Mouse (Mus musculus): ENCODE measurements around the gene Dnhd1.
A peak's percentile ranks its signal among the peaks of the same experiment; 100 is the strongest.
"Not testable (repeated sequence)": the region's sequence is repeated elsewhere in the genome, so short reads cannot be mapped to it uniquely, and the experiment has no call there.

Gene Dnhd1

GRCm38 (mm10) chr7:105741978-105742377, 91.4 kb downstream of the Dnhd1 start:
- no peak for DNase-seq

DNA sequence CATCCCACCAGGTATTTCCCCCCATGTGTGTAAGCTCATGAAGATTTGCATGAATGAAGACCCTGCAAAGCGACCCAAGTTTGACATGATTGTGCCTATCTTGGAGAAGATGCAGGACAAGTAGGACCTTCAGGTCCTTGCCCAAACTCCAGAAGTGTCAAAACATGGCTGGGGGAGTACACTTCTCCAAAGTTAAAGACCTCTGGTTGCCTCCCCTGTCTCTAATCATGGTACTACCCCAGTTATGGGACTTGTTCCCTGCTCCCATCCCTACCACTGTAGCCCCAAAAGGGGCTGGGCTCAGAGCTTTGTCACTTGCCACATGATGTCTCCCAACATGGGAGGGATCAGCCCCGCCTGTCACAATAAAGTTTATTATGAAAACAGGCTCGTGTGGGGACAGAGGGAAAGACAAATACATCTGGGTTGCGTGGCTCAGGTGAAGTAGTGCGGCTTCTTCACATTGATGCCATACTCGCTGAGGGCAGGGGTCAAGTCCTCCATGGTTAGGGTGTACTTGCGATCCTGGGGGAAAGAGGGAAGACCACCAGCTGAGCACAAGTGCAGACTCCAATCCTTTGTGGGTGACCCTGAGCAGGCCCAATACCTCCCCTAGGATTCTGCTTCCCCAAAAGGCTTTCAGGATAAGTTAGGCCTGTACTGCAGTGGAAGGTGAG, 92.0 kb downstream of the Dnhd1 start:
- not testable (repeated sequence) for DNase-seq

DNA sequence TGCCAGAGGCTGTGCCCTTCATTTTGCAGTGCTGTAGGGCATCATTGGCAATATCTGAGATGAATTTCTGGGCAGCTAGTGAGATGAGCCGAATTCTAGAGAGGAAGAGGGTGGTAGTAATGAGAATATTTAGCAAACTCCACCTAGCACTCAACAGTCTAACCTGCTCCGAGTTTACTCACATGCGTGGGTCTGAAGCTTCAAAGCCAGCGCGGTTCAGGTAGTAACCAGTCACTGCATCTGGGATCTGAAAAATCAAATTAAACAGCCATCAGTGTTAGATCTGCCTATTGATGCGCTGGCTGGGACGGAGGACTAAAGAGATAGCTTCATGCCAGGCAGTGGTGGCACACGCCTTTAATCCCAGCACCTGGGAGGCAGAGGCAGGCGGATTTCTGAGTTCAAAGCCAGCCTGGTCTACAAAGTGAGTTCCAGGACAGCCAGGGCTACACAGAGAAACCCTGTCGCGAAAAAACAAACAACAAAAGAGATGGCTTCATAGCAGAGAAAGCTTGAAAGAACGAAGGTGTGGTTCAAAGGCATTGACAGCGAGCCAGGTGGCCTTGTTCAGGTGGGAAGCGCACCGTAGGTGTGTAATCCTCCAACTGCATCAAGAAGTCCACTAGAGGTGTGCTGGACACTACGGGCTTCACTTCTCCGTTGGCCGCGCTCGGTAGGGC, 92.8 kb downstream of the Dnhd1 start:
- not testable (repeated sequence) for DNase-seq

DNA sequence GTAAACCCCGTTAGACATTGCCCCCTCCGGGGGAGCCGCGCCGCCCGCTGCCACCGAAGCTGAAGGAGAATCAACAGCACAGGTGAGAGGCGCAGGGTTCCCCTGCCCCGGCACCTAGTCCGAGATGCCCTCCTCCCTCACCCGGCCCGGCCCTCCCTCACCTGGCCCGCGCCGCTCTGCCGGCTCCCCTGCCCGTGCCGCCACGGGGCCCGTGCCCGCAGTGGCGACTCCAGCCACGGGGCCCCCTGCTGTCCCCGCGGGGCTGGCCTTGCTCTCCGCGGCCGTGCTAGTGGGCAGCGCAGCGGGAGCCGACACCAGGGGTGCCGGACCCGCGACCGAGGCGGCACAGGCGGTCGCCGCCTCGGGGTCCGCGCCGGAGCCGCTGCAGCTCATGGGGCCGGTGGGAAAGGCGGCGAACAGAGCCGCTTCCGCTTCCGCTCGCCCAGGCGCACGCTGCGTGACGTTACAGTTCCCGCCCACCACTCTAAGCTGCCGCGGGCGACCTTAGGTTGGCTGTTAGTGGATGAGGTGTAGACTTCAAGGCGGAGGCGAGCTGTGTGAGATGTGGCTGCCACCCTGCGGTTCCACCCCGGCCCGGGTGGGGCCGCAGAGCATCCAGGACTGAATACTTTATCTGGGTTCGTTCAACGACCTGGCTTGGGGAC, 93.4 kb downstream of the Dnhd1 start, which contains the start of gene Taf10:
Gene Taf10 (minus strand): TSS at position 436 of the 665 bp plus-strand sequence.
- DNase-seq = peak; percentile 92

DNA sequence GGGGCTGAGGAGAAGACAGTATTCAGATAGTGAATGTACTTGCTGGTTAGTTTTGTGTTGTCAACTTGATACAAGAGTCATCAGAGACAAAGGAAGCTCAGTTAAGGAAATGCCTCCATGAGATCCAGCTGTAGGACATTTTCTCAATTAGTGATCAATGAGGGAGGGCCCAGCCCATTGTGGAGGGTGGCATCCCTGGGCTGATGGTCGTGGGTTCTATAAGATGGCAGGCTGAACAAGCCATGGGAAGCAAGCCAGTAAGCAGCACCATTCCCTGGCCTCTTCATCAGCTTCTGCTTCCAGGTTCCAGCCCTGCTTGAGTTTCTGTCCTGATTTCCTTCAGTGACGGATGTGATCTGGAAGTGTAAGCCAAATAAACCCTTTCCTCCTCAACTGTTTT, 97.1 kb downstream of the Dnhd1 start:
- DNase-seq = no peak

DNA sequence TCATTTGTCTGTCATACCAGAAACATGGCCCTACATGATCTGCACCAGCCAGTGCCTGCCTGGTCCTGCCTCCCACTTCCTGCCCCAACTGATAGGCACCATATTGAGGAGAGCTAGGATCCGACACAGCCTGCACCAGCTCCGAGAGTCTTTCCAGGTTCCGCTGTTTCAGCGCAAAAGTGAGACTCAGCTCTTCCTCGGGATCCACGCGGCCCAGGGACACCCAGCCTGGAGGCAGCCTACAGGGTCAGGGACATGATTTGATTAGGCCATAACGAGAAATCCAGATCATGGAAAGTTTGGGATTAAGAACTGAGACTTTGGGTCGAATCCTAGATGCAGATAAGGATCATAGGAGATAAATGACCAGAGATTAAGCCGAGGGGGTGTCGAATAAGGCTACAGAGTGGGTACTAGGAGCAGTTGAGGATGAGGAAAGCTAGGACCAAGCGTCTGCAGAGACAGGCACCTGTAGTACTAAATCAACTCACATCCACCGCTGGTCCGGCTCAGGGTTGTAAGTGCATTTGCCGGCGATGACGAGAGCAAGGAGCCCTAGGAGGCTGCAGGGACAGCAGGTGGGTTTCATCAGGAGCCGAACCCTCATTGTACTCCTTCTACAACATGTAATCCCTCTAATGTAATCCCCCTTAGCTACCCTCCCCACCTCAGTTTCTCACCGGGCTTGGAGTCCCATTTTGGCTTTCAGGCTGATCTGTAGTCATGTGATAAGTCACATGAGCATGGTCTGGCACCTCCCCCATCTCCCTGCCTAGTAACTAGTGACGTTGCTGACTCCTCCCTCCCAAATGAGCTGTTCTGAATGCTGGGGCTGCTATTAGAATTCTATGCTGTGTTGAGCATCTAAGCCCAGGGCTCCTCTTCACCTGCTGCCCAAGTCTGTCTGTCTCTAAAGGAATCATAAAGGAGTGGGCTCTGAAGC, 101.1 kb downstream of the Dnhd1 start, which contains the start of gene Tpp1:
Gene Tpp1 (minus strand): TSS at position 745 of the 943 bp plus-strand sequence.
- peak; percentile 87 for DNase-seq

DNA sequence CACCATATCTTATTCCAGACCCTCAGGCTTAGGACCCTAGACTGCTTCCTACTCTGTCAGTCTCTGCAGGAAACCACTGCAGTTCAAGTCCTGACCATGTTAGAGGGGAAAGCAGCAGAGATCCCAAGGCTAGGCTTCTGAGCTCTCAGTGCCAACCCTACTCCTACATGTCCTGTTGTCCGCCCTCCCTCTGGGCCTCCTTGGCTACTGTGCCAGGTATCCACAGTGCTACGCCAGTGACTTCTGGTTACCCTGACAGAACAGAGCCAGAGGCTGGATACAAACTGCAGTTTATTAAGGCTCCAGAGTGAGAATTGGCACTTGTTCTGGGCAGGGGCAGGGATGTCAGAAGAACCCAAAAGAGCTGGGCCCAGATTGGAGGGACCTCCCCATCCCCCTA, 102.1 kb downstream of the Dnhd1 start:
- no peak for DNase-seq

DNA sequence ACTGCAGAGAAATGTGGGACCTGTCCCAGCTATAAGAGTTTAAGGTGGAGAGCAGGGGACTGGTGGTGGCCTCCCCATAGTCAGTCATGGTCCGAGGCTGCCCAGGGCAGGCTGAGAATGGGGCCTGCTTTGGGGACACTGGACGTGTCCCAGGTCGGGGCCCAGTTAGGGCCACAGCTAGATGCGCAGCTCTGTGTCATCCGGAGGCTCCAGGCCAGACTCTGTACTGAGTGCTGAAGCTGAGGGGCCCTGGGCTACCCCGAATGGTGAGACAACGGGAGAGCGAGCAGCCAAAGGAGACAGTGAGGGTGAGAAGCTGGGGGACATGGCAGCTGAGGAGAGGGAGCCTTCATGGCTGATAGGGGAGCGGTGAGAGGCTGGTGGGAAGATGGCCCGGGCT, 102.7 kb downstream of the Dnhd1 start:
- no peak for DNase-seq

- DNase-seq = no peak
Measured at GRCm38 (mm10) chr7:105761813-105762484, 111.3 kb downstream of the Dnhd1 start.

- no peak for DNase-seq
Measured at GRCm38 (mm10) chr7:105762517-105763270, 112.1 kb downstream of the Dnhd1 start.

GRCm38 (mm10) chr7:105764331-105764730, 113.7 kb downstream of the Dnhd1 start:
- no peak for DNase-seq

- no peak for DNase-seq
Measured at GRCm38 (mm10) chr7:105767729-105768165, 117.1 kb downstream of the Dnhd1 start.

GRCm38 (mm10) chr7:105769959-105770358, 119.3 kb downstream of the Dnhd1 start:
- no peak for DNase-seq

All from thymus, postnatal 4 days (tissue).